Mouse (Mus musculus) forebrain, embryonic 12.5 days (tissue): Measurements from ENCODE around the gene Cdc14a. TPM values are rescaled to one million over a fixed set of nuclear protein-coding genes. Genes with fewer than 3 reads are reported as not detected.
A peak's percentile ranks its signal among the peaks of the same experiment; 100 is the strongest.

Source experiments
- ATAC-seq: fragments of 200-750 bp; cut with Nextera tagmentation; 2 replicates; pipeline ENCODE4 v1.8.0; 2017; ENCODE audit warnings: moderate TSS enrichment; ENCODE audit not compliant: low FRiP score
- H3K27ac ChIP-seq: fragments of 300-500 bp; sonication (generic); 2 replicates; pipeline ENCODE4 v1.5.1; 2016; ENCODE audit warnings: mild to moderate bottlenecking
- H3K27me3 ChIP-seq: fragments of 300-500 bp; sonication (generic); 2 replicates; pipeline ENCODE4 v1.6.1; 2016; ENCODE audit warnings: mild to moderate bottlenecking
- H3K36me3 ChIP-seq: fragments of 300-500 bp; sonication (generic); replicated peaks from 2 replicates; pipeline ENCODE4 v1.6.1; 2016; ENCODE audit warnings: mild to moderate bottlenecking
- H3K4me1 ChIP-seq: fragments of 300-500 bp; sonication (generic); 2 replicates; pipeline ENCODE4 v1.6.1; 2016
- H3K4me2 ChIP-seq: fragments of 300-500 bp; sonication (generic); 2 replicates; pipeline ENCODE4 v1.6.1; 2016; ENCODE audit warnings: mild to moderate bottlenecking, moderate library complexity
- H3K4me3 ChIP-seq: fragments of 300-500 bp; sonication (generic); replicated peaks from 2 replicates; pipeline ENCODE4 v1.5.1; 2016; ENCODE audit warnings: mild to moderate bottlenecking
- H3K9ac ChIP-seq: fragments of 300-500 bp; sonication (generic); 2 replicates; pipeline ENCODE4 v1.6.1; 2016; ENCODE audit warnings: mild to moderate bottlenecking
- H3K9me3 ChIP-seq: fragments of 300-500 bp; sonication (generic); 2 replicates; pipeline ENCODE4 v1.6.1; 2016
- WGBS: fragments of 180-500 bp; shearing (Covaris S2); methylation state at CpG from one replicate; pipeline ENCODE4 v1.1.7; 2016; 5-methylcytosine and 5-hydroxymethylcytosine counted together
- polyA plus RNA-seq: library from polyadenylated mRNA; unstranded; fragments of >200 nt; fragmentation: Nextera tagmentation; extraction: Ambion mirVana; gene quantifications from 2 replicates; pipeline ENCODE4 v1.2.1, GENCODE M21; 2016

The Cdc14a gene
- polyA plus RNA-seq, 1 experiment from 2014 or later, result 21.6 TPM

DNA sequence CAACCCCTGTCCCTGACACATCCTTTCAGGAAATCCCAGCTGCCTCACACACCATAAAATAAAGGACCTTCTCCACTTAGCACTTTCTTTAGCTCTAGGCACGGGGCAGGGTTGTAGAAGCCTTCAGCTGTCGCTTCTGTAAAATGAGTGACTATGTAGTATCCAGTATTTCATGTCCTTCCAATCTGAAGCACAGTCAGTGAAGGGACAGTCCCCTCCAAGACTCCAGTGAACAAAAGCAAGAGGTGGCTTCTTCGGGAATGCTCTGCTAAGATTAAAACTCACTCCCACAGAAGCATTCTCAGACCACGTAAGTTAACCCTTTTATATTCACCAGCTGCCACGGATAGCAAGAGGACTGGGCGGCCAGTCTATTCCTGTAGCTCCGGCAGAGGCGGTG, 14.3 kb downstream of the Cdc14a start:
- H3K27ac ChIP-seq, result no peak overlapping the region
- H3K36me3 ChIP-seq, result peaks cover 34% of the 10 kb centered on the region
- H3K4me3 ChIP-seq, result no peak overlapping the region
- 72% methylated on average over 8 of the region's 8 CpGs for WGBS
- no peak overlapping the region for H3K4me2 ChIP-seq
- no peak for ATAC-seq
- H3K9me3 ChIP-seq, result no peaks in the 10 kb centered on the region
- no peak overlapping the region for H3K9ac ChIP-seq
- peaks cover 35% of the 10 kb centered on the region for H3K4me1 ChIP-seq
- no peaks in the 10 kb centered on the region for H3K27me3 ChIP-seq

- Histone ChIP-seq H3K36me3 (peaks cover 33% of the 10 kb centered on the region), H3K27ac (no peak overlapping the region), H3K9me3 (no peaks in the 10 kb centered on the region), H3K27me3 (no peaks in the 10 kb centered on the region), H3K4me3 (no peak overlapping the region), H3K4me2 (no peak overlapping the region), H3K9ac (no peak overlapping the region), H3K4me1 (peaks cover 35% of the 10 kb centered on the region)
- 85% methylated on average over 10 of the region's 10 CpGs for WGBS
- no peak for ATAC-seq
These were observed 15.0 kb downstream of the Cdc14a start for GRCm38 (mm10) chr3:116408856-116409255.

GRCm38 (mm10) chr3:116405516-116405915, 18.3 kb downstream of the Cdc14a start:
- Histone ChIP-seq H3K9ac (no peak overlapping the region), H3K36me3 (peaks cover 22% of the 10 kb centered on the region), H3K27me3 (no peaks in the 10 kb centered on the region), H3K4me2 (no peak overlapping the region), H3K4me1 (peaks cover 38% of the 10 kb centered on the region), H3K27ac (0 out of 2 replicates have a peak overlapping the region, but pooled peaks have one; percentile 20), H3K9me3 (no peaks in the 10 kb centered on the region), H3K4me3 (no peak overlapping the region)
- WGBS, result 66% methylated on average over 8 of the region's 9 CpGs
- ATAC-seq, result no peak

- Histone ChIP-seq H3K4me2 (no peak overlapping the region), H3K4me3 (no peak overlapping the region)
- no peak for ATAC-seq
These were observed 22.4 kb downstream of the Cdc14a start for GRCm38 (mm10) chr3:116401436-116401835.

DNA sequence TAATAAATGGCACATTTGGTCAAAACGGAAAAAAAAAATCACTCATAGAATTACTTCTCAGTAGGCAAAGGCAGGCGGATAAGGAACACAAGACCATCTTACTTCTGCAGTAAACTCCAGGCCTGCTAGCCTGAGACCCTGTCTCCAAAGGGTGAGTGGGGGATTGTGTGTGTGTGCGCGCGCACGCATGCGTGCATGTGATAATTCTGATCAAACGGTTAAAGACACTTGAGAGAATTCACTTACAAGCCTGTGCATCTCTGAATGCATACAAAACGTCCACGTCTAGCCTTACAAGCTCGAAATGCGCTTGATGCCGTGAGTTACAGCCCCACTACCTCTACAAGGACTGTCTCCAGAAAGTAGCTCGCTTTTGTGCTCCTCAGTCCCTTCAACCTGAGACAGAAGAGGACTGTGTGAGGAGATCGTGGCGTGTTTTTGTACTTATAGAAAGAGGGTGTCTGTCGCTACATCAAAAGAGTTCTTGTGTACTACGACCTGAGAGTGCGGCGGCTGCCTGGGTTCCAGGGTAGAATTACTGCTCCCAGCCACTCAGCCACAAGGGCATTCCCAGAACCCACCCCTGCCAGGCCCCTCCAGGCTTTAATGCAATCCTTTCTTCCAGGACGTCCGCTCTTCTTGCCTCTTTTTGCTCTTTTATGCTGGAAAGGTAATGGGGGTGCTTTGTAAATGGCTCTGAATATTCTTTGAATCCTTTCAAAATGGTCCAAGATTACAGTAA, 24.3 kb downstream of the Cdc14a start:
- Histone ChIP-seq H3K4me2 (peak overlapping the region; percentile 46), H3K4me3 (no peak overlapping the region), H3K27ac (peak overlapping the region; percentile 92), H3K27me3 (no peaks in the 10 kb centered on the region), H3K9me3 (no peaks in the 10 kb centered on the region), H3K4me1 (peaks cover 42% of the 10 kb centered on the region), H3K36me3 (peaks cover 6% of the 10 kb centered on the region), H3K9ac (peak overlapping the region; percentile 2; the same call in 1 of the 2 replicates)
- ATAC-seq, result peak; percentile 89
- WGBS, result 35% methylated on average over 22 of the region's 22 CpGs

More at GRCm38 (mm10) chr3:116401436-116401835, 22.4 kb downstream of the Cdc14a start:
- no peaks in the 10 kb centered on the region for H3K9me3 ChIP-seq
- peaks cover 6% of the 10 kb centered on the region for H3K36me3 ChIP-seq
- no peak overlapping the region for H3K9ac ChIP-seq
- H3K27ac ChIP-seq, result 0 out of 2 replicates have a peak overlapping the region, but pooled peaks have one; percentile 36
- 85% methylated on average over 11 of the region's 11 CpGs for WGBS
- H3K27me3 ChIP-seq, result no peaks in the 10 kb centered on the region
- H3K4me1 ChIP-seq, result peaks cover 50% of the 10 kb centered on the region

GRCm38 (mm10) chr3:116398543-116398942, 25.3 kb downstream of the Cdc14a start:
- Histone ChIP-seq H3K4me2 (0 out of 2 replicates have a peak overlapping the region, but pooled peaks have one; percentile 4), H3K36me3 (no peaks in the 10 kb centered on the region), H3K4me3 (no peak overlapping the region), H3K27ac (peak overlapping the region; percentile 92), H3K9ac (no peak overlapping the region), H3K4me1 (peaks cover 42% of the 10 kb centered on the region), H3K9me3 (no peaks in the 10 kb centered on the region), H3K27me3 (no peaks in the 10 kb centered on the region)
- WGBS, result 73% methylated on average over 10 of the region's 10 CpGs
- no peak for ATAC-seq

DNA sequence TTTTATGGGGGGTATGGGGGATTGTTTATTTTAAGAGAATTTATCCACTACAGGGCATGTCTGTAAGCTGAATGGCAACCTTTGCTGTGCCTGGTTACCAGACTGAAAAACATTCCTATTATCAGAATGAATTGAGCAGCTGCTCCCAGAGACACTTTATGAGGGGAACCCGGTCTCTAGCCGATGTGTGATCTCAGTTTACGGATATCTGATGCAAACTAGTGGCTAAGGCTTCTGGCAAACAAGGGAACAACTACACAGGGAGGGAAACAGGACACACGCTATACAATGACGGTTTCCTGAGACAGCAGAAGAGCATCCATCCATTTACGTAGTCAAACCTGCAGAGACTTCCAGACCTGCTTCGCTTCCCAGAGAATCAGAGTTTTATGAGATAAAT, 25.9 kb downstream of the Cdc14a start:
- Histone ChIP-seq H3K36me3 (no peaks in the 10 kb centered on the region), H3K9me3 (no peaks in the 10 kb centered on the region), H3K27me3 (no peaks in the 10 kb centered on the region), H3K4me3 (no peak overlapping the region), H3K4me1 (peaks cover 42% of the 10 kb centered on the region), H3K4me2 (0 out of 2 replicates have a peak overlapping the region, but pooled peaks have one; percentile 1), H3K9ac (no peak overlapping the region), H3K27ac (peak overlapping the region; percentile 92)
- ATAC-seq, result peak; percentile 42; the same call in 1 of the 2 replicates
- WGBS, result 43% methylated on average over 7 of the region's 7 CpGs

DNA sequence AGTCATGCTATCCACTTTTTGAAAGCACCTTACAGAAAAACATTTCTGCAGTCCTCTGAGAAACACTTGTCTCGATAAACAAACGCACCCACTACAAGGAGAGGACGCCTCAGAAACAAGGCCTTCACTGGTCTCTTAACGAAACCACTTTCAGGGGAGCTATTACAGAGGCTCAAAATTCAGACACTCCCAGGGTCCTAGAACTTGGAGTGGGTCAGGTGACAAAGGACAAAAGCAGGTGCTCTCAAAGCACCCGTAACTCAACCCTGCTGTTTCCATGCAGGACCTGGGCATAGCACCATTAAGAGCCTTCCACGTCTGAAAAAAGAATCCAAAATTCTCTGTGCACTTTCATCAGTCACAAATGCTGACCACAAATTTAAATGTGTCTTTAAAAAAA, 26.5 kb downstream of the Cdc14a start:
- Histone ChIP-seq H3K36me3 (0 out of 2 replicates have a peak, but pooled peaks cover 3% of the 10 kb centered on the region), H3K27ac (peak overlapping the region; percentile 92), H3K9ac (no peak overlapping the region), H3K4me3 (no peak overlapping the region), H3K4me1 (peaks cover 42% of the 10 kb centered on the region), H3K9me3 (no peaks in the 10 kb centered on the region), H3K4me2 (no peak overlapping the region), H3K27me3 (no peaks in the 10 kb centered on the region)
- 81% methylated on average over 6 of the region's 6 CpGs for WGBS
- no peak for ATAC-seq

GRCm38 (mm10) chr3:116396571-116396970, 27.3 kb downstream of the Cdc14a start:
- H3K4me3 ChIP-seq, result no peak overlapping the region
- 84% methylated on average over 3 of the region's 3 CpGs for WGBS
- H3K4me2 ChIP-seq, result no peak overlapping the region
- H3K27ac ChIP-seq, result 0 out of 2 replicates have a peak overlapping the region, but pooled peaks have one; percentile 36
- peaks cover 38% of the 10 kb centered on the region for H3K4me1 ChIP-seq
- no peaks in the 10 kb centered on the region for H3K9me3 ChIP-seq
- H3K27me3 ChIP-seq, result no peaks in the 10 kb centered on the region
- ATAC-seq, result no peak
- no peak overlapping the region for H3K9ac ChIP-seq
- H3K36me3 ChIP-seq, result peaks cover 9% of the 10 kb centered on the region; the same call in 1 of the 2 replicates

DNA sequence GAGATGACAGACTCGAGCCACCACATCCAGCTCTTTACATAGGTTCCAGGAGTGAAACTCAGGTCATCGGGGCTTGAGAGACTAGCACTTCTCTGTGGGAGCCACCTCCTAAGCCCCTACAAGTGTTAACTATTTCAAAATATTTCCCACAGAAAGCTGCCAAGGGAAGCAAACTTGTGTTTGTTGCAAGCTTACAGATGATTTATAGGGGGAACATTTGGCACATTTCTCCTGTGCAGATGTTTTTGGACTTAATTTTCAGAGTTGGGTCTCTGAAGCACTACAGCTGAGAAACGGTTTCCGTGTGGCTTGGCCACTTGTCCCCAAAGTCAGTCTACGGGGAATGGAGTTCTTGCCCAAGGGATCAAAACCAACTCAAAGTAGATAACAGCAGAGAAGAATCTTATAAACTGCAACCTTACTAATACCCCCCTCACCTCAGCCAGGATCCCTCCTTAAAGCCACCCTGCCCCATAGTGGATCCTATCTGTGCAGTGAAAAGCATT, 28.9 kb downstream of the Cdc14a start:
- H3K36me3 ChIP-seq, result peaks cover 14% of the 10 kb centered on the region; the same call in 1 of the 2 replicates
- H3K27me3 ChIP-seq, result no peaks in the 10 kb centered on the region
- no peaks in the 10 kb centered on the region for H3K9me3 ChIP-seq
- WGBS, result 88% methylated on average over 5 of the region's 5 CpGs
- no peak overlapping the region for H3K27ac ChIP-seq
- peaks cover 28% of the 10 kb centered on the region for H3K4me1 ChIP-seq
- H3K9ac ChIP-seq, result no peak overlapping the region
- no peak overlapping the region for H3K4me3 ChIP-seq
- ATAC-seq, result no peak
- H3K4me2 ChIP-seq, result no peak overlapping the region

GRCm38 (mm10) chr3:116391399-116391798, 32.4 kb downstream of the Cdc14a start:
- no peak for ATAC-seq
- H3K4me2 ChIP-seq, result no peak overlapping the region
- H3K27me3 ChIP-seq, result no peaks in the 10 kb centered on the region
- no peak overlapping the region for H3K9ac ChIP-seq
- H3K36me3 ChIP-seq, result peaks cover 32% of the 10 kb centered on the region
- H3K4me1 ChIP-seq, result peaks cover under 1% of the 10 kb centered on the region; the same call in 1 of the 2 replicates
- H3K9me3 ChIP-seq, result no peaks in the 10 kb centered on the region
- H3K4me3 ChIP-seq, result no peak overlapping the region
- 90% methylated on average over 10 of the region's 10 CpGs for WGBS
- no peak overlapping the region for H3K27ac ChIP-seq

GRCm38 (mm10) chr3:116389500-116390470, 34.0 kb downstream of the Cdc14a start:
- peaks cover 32% of the 10 kb centered on the region for H3K36me3 ChIP-seq
- H3K4me2 ChIP-seq, result no peak overlapping the region
- H3K9ac ChIP-seq, result no peak overlapping the region
- no peak overlapping the region for H3K27ac ChIP-seq
- ATAC-seq, result no peak
- no peaks in the 10 kb centered on the region for H3K4me1 ChIP-seq
- no peak overlapping the region for H3K4me3 ChIP-seq
- no peaks in the 10 kb centered on the region for H3K27me3 ChIP-seq
- H3K9me3 ChIP-seq, result no peaks in the 10 kb centered on the region
- WGBS, result 93% methylated on average over 14 of the region's 14 CpGs
